ENCODE assay signal across 7 mouse cellular contexts in the genomic region with DNA sequence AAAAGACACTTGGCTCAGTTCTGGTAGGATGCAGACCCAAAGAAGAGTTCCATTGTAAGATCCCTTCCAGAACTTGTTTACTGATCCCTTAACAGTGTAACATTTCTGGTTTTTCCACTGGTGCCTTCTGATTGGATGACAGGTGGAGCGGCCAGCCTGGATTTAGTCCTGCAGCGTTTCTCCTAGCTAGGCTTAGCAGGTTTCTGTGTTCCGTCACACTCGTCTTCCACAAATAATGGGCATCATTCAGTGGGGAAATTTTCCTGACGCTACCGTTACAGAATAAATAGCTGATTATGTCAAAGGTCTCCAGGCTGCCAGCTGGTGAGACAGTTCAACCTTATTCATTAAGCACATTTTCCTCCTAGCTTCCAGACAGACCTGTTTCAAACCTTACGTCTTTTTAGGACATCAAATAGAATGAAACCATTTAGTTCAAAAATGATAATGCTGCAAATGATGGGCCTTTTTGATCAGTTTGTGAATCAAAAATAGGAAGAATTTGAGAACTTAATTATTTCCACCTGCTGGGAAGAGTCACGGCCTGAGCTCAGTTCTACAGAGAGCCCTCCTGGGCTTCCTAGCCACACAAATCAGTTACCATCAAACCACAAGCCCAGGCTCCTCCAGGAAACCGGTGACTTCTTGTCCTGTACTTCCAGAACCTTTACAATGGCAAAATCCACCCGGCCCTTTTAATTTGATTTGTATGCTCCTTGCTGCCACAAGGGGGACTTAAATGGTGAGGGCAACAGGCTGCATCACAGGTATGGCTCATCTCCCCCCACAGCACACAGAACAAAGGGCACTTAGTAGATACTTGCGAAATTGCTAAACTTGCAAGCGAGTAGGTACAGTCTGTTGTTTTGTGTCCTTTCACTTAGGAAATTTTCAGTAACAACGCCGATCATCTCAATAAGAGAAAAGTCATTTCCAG.
DNase-seq lines count a peak whose midpoint lies in the region; ATAC-seq and TF ChIP-seq lines count a peak whose summit lies in the region.

No protein-coding gene starts in this region.

- DNase-seq in spleen, adult 2 months (ENCODE audit: low read depth in 1 of 2, low spot score in 2 of 2) = peak in 1 of 2 experiments; percentile 55
- DNase-seq in spleen, adult 12 weeks (ENCODE audit: low spot score) = no peak
- peak; percentile 61 for DNase-seq in brain, embryonic 14.5 days (ENCODE audit: low read depth)
- DNase-seq in kidney, adult 9 months = peak; percentile 69
- no peak for DNase-seq in spleen, postnatal 10 days (ENCODE audit: low spot score in 2 of 2)

- H3K36me3 ChIP-seq in spleen, adult 2 months (ENCODE audit: control insufficient read depth, insufficient read depth, low read length) = peaks cover 6% of the 10 kb centered on the region; the same call in 1 of the 2 replicates
- H3K36me3 ChIP-seq in macrophage (ENCODE audit: inconsistent target) = peaks cover 9% of the 10 kb centered on the region; the same call in 1 of the 2 replicates

- peaks cover 7% of the 10 kb centered on the region; the same call in 1 of the 2 replicates for H3K27me3 ChIP-seq in spleen, adult 2 months (ENCODE audit: control insufficient read depth, insufficient read depth, low read length)

- no peak overlapping the region for H3K27ac ChIP-seq in spleen, adult 2 months (ENCODE audit: insufficient read depth, low read length)
- H3K27ac ChIP-seq in macrophage = no peak overlapping the region

- WGBS in spleen, adult 2 months = 49% methylated on average over 14 of the region's 14 CpGs
- WGBS in macrophage (ENCODE audit: missing documents) = 49% methylated on average over 14 of the region's 14 CpGs

- TF ChIP-seq POLR2A in spleen, adult 2 months (IDR thresholded peaks at IDR 0.05; ENCODE audit: low read depth, low read length) = no peak
- TF ChIP-seq POLR2A in brain, embryonic 14.5 days (IDR thresholded peaks at IDR 0.05; ENCODE audit: borderline replicate concordance, extremely low read depth, insufficient read depth, insufficient read length, poor library complexity, severe bottlenecking) = no peak

- peaks cover 61% of the 10 kb centered on the region for H3K79me2 ChIP-seq in macrophage (ENCODE audit: inconsistent target)

- H3K4me1 ChIP-seq in spleen, adult 2 months (ENCODE audit: control insufficient read depth, insufficient read depth, insufficient read length) = peaks cover 20% of the 10 kb centered on the region

- peak overlapping the region; percentile 40; the same call in 1 of the 2 replicates for H3K4me3 ChIP-seq in spleen, adult 2 months (ENCODE audit: extremely low read depth, insufficient read depth, insufficient read length)
- peak overlapping the region; percentile 74 for H3K4me3 ChIP-seq in macrophage (ENCODE audit: inconsistent target)

- no peak for ATAC-seq in monocyte, adult 5-6 weeks (replicated peaks; ENCODE audit: insufficient number of reproducible peaks, low FRiP score, low TSS enrichment, poor library complexity, severe bottlenecking)

- TF ChIP-seq CTCF in spleen, adult 2 months (IDR thresholded peaks at IDR 0.05; ENCODE audit: extremely low read depth, insufficient read depth, insufficient read length, insufficient replicate concordance) = peak; percentile 64; the same call in 1 of the 2 replicates
- TF ChIP-seq CTCF in brain, embryonic 14.5 days (IDR thresholded peaks at IDR 0.05; ENCODE audit: borderline replicate concordance, extremely low read depth, insufficient read depth, insufficient read length) = peak; percentile 59; the same call in 1 of the 2 replicates

Comparison
In these comparisons a context has a peak if more than half of its experiments do, and no peak if none do; other contexts are left out.
1. DNase-seq: peak in brain, embryonic 14.5 days (single experiment) and kidney, adult 9 months (single experiment); none in spleen, adult 12 weeks (single experiment) and spleen, postnatal 10 days (0 of 2).